Mouse (Mus musculus): Measurements from ENCODE around the gene E330034G19Rik.
"Not testable (repeated sequence)": the region's sequence is repeated elsewhere in the genome, so short reads cannot be mapped to it uniquely, and the experiment has no call there.

E330034G19Rik gene

DNA sequence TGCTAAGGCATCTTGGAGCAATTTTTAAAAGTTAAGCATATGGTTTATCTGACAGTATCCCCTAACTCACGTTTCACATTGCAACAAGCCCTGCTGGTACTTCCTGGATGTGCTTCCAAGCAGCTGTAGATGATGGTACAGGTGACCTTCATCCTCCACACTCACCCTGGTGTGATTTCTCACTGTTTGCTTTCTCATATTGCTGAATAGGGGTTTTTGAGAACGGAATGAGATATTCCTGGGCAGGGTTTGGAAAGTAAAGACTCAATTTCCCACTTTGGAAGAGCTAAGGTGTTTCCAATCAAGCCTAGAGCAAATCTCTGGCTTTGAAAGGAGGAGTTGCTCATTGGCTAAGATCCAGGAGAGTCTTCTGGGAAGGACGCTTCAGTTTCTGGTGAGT is at the start of gene E330034G19Rik:
TSS of gene E330034G19Rik (plus strand) at position 301 of the 400 bp plus-strand sequence.
- no peak for DNase-seq (ENCODE audit: low read depth, low spot score)

GRCm38 (mm10) chr14:24244330-24245176 is 48.5 kb upstream of the E330034G19Rik start:
- DNase-seq (ENCODE audit: low read depth, low spot score), result no peak

DNA sequence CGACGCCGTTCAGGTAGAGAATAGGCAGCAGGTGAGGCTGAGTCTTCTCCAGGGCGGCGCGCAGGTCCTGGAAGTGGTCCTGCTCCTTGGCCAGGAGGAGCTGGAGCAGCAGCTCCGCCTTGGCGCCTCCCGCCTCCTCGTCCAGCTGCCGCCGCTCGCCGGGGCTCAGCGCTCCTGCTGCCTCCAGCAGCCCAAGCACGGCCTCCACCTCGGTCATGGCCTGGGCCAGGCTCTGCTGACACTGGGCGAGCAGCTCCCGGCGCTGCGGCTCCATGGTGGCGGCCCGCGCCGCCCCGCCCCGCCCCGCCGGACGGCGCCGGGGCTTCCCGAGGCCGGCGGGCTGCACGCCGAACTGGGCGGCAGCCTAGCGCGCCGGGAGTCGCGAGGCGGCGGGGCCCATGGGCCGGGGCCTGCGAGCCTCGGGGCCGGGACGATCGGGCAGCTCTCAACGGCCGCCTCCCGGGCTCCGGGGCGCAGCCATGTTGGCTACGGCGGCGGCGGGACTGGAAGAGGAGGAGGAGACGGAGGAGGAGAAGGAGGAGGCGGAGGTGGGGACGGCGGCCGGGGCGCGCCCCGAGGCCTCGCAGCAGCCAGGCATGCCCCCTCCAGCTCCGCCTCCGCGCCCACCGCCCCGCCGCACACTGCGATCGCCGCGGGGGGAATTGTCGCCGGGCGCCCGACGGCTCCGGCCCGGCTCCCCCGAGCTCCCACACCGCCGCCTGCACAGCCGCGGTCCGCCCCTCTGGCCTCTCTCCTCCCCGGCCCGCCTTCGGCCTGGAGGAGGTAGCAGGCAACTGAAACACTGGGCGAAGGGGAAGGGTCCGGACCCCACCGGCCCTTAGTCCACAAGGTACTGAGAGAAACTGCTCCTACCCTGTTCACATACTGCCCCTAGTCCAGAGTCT is 47.6 kb upstream of the E330034G19Rik start, which contains the start of gene Dlg5:
TSS of gene Dlg5 (minus strand) at position 744 of the 905 bp plus-strand sequence.
- no peak for DNase-seq (ENCODE audit: low read depth, low spot score)

DNA sequence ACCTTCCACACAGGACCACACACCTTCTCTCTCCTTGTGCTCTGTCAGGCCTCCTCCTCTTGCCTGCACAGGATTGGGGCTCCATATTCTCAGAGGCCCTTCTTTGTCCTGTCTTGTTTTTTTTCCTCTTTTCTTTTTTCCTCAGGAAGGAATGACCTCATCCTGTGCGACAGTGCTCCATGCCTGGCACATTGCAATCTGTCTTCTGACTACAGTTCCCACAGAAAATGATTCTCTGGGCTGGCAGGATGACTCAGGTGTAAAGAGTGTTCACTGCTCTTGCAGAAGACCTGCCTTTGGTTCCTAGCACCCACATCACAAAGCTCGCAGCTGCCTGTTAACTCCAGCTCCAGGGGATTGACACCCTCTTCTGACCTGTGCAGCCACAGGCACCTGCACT is 43.1 kb upstream of the E330034G19Rik start:
- DNase-seq (ENCODE audit: low read depth, low spot score), result no peak

DNA sequence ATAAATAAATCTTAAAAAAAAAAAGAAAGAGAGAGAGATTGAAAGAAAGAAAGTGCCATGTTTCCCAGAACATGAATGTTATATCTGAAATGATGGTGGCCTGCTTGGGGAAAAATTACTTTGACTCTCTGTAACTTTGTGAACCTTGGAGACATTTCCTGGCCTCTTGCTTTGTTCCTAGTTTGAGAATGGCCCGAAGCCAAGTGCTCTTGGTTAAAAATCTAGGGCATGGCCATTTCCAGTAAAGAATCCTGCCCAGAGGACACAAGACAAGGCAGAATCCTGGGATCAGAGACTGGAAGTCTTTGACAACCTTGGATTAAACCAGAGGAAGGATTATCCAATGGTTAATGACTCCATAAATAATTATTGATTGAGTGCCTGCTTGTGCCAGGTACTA is 41.7 kb upstream of the E330034G19Rik start:
- no peak for DNase-seq (ENCODE audit: low read depth, low spot score)

DNA sequence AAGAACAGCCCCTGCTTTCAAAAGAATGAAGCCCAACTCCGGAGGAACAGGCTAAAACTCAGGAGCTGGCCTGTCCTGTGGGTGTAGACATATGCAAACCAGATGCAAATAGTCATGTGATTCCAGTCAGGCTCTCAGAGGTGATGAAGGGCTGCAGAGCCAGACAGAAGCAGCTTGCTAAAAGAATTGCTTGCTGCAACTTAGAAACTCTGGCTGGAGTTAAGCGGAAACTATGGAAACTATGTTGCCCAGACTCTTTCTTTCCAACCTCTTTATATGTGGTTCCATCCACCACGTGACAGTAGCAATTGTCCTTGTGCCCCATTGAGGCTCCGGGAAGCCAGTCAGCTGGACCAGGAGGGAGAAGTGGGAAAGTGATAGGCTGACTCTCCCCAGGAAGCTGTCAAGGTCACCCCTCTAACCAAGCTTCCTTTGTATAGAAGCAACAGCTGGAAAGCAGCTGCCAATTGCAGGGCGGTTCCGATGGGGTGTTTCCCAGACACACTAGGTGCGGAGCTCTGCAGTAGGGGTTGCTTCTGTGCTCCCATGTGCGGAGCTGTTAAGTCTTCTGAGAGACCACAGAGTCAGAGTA is 39.3 kb upstream of the E330034G19Rik start:
- DNase-seq (ENCODE audit: low read depth, low spot score), result no peak

DNA sequence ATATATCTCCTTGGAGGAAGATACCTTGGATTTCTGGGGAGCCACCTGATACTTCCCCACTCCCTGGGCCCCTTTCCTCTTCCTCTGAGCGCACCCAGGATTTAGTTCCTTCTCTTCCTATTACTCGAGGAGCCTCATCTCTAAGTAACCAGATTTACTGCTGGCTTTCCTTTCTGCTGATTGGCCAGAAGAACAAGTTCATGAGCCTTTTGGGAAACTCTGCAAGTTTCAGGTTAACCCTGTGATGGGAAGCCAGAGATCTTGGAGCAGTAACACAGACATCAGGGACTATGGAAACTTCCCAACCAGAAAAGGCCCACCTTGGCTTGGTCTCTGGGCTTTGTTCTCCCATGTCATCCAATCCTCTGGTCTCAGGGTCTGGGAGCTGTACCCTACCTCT is 37.1 kb upstream of the E330034G19Rik start:
- DNase-seq (ENCODE audit: low read depth, low spot score), result no peak

- no peak for DNase-seq (ENCODE audit: low read depth, low spot score)
Observed at GRCm38 (mm10) chr14:24260391-24260790, 32.6 kb upstream of the E330034G19Rik start.

GRCm38 (mm10) chr14:24262382-24262781 is 30.6 kb upstream of the E330034G19Rik start:
- DNase-seq (ENCODE audit: low read depth, low spot score), result no peak

DNA sequence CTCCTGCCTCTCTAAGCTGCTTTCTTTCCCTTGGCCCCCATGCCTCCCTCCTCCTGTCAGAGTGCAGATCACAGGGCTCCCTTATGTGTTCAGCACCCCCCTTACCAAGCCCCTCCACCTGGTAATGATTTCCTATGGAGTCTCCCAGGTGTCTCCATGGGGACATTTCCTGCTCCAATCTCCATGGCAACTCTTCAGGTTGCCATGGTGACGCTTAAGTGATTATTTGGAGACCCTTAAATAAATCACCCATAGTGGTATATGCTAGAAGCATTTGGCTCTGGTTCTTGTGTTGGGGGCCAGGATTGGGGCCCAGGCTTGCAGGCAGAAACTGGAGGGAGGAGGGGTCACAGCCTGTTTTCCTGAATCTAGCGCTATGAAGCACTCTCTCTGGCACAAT is 30.1 kb upstream of the E330034G19Rik start:
- no peak for DNase-seq (ENCODE audit: low read depth, low spot score)

DNA sequence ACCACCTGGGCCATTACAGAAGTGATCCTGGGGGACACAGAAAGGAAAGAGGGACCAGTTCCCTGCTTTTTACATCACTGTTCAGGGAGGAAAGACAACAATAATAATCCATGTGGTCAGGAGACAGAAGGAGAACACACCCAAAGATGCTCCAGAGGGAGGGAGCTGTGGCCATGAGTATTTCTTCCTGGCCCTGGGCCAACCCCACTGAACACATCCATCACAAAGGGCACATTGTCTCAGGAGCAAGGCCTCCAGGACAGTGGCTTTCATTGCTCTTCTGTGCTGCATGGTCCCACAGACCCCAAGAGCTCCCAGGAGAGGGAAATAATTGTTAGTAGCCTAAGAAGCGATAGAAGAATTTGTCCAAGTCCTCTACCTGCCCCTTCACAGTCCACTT is 23.4 kb upstream of the E330034G19Rik start:
- no peak for DNase-seq (ENCODE audit: low read depth, low spot score)

GRCm38 (mm10) chr14:24273575-24273974 is 19.4 kb upstream of the E330034G19Rik start:
- DNase-seq (ENCODE audit: low read depth, low spot score), result peak; percentile 10

DNA sequence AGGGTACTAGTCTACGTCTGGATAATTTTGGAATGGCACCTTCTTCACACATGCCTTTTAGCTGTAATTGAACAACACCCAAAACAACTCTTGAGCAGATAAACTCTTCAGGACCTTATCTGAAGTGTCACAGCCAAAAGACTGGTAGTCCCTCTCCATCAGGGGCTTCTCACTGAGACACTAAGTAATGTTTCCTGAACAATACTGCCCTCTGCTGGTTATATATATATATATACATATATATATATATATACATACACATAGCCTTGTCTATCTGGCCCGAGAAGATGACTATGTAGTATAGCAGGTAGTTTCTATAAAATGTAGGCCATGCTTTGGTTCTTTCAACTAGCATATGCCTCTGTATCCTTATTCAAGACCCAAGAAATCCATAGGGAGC is 17.5 kb upstream of the E330034G19Rik start:
- DNase-seq (ENCODE audit: low read depth, low spot score), result no peak

DNA sequence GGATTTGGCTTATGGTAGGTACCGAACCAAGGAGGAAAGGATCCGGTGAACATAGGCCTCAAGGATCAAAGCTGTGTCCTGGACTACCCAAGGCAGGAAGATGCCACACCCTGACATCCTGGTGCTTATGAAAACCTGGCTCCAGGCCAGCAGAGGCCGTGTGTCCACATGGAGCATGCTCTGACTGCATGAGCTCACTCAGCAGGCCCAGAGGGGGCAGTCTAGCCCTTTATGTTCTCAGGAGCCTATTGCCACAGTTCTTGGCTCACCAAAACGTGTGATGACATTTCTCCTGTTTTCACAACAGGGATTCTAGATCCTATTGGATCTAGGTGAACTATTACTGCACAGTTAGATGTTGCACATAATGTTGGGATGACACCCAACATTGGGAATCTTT is 11.7 kb upstream of the E330034G19Rik start:
- no peak for DNase-seq (ENCODE audit: low read depth, low spot score)

- no peak for DNase-seq (ENCODE audit: low read depth, low spot score)
Observed at GRCm38 (mm10) chr14:24282276-24282675, 10.7 kb upstream of the E330034G19Rik start.

DNA sequence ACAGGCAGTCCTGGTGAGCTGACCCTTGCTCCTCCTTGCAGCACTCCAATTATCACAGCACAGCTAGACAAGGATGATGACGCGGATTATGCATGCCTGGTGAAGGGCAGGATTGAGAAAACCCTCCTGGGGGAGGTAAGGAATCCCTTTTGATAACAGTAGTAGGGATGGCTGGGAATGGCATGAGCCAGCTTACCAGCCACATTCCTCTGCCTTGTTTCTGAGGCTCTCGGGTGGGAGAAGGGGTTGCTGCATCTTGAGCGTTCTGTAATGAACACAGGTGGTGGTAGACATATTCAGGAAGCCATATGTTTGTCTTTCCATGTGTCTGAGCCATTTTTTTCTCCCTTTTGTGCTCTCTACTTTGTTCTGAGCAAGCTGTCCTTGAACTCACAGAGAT is 6.9 kb upstream of the E330034G19Rik start:
- no peak for DNase-seq (ENCODE audit: low read depth, low spot score)

GRCm38 (mm10) chr14:24290726-24291125 is 2.3 kb upstream of the E330034G19Rik start:
- DNase-seq (ENCODE audit: low read depth, low spot score), result no peak

GRCm38 (mm10) chr14:24293631-24294030 is 617 bp downstream of the E330034G19Rik start:
- no peak for DNase-seq (ENCODE audit: low read depth, low spot score)

DNA sequence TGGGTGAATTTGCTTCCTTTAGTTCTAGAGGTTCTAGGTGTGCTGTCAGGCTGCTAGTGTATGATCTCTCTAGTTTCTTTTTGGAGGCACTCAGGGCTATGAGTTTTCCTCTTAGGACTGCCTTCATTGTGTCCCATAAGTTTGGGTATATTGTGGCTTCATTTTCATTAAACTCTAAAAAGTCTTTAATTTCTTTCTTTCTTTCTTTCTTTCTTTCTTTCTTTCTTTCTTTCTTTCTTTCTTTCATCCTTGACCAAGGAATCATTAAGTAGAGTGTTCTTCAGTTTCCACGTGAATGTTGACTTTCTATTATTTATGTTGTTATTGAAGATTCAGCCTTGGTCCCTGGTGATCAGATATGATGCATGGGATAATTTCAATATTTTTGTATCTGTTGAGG is 9.1 kb downstream of the E330034G19Rik start:
- DNase-seq (ENCODE audit: low read depth, low spot score), result not testable (repeated sequence)

DNA sequence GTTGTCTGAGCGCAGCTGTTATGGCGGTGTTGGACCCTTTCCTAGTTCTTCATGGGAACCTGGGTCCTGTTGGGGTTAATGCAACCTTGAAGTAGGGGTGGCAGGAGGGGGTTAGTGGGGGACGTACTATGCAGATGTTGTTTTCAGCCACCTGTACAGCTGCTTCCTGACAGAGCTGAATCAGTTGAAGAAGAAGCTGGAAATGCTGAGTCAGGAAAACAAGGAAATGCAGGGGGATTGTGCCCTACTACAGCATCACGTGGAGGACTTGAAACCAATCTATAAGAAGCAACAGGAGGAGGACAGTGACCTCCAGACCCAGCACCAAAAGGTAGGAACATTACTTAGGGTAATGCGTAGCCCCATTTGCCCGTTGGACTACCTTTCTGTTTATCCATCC is 13.7 kb downstream of the E330034G19Rik start:
- DNase-seq (ENCODE audit: low read depth, low spot score), result no peak

- DNase-seq (ENCODE audit: low read depth, low spot score), result no peak
Observed at GRCm38 (mm10) chr14:24307146-24307545, 14.1 kb downstream of the E330034G19Rik start.

DNA sequence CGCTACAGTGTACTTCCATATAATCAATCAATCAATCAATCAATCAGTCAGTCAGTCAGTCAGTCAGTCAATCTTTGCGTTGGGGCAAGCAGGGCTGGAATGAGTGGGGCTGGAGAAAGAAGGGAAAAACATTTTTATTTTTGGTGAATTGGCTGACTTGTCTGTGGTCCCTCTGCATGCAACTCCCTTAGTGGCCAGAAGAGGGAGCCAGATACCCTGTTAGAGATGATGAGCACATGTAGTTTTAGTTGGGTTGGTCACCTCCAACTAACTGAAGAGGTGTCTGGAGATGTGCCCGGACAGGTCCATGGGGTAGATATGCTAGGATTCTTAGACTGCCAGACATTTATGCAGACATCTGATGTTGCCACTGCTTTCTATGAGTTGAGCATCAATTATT is 18.1 kb downstream of the E330034G19Rik start:
- DNase-seq (ENCODE audit: low read depth, low spot score), result peak; percentile 25
